Mouse (Mus musculus) layer of hippocampus, adult 11-12 months (tissue): Measurements from ENCODE around the gene Slc2a12.

Source experiments
- DNase-seq: peaks from one replicate; pipeline ENCODE4 v3.0.0; 2022; ENCODE audit warnings: low spot score

Gene Slc2a12

GRCm38 (mm10) chr10:22730266-22730991 lies 85.6 kb downstream of the Slc2a12 start:
- DNase-seq: peak; percentile 30

- DNase-seq: no peak
Measured at GRCm38 (mm10) chr10:22730992-22731271, 86.1 kb downstream of the Slc2a12 start.

- DNase-seq: peak; percentile 96
Measured at GRCm38 (mm10) chr10:22731272-22732093, 86.7 kb downstream of the Slc2a12 start, which contains the start of gene Tbpl1. Tbpl1 (minus strand) TSS chr10:22731938.

DNA sequence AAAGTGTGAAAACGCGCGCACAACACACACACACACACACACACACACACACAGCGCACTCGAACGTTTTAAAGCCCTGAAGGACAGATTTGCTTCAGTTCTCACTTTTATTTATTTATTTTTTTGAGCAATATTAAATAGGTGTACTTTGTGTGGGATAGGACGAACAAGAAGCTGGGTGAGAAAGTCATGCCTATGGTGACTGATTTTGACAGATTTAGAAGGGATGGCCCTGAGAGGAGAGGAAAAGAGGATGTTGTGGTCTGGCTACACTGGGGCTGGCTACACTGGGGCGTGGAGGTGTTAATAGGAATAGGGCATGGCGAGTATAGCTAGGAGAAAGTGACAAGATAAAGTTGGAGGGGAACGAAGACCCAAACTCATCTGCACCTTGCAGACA lies 87.4 kb downstream of the Slc2a12 start:
- DNase-seq: peak; percentile 27

DNA sequence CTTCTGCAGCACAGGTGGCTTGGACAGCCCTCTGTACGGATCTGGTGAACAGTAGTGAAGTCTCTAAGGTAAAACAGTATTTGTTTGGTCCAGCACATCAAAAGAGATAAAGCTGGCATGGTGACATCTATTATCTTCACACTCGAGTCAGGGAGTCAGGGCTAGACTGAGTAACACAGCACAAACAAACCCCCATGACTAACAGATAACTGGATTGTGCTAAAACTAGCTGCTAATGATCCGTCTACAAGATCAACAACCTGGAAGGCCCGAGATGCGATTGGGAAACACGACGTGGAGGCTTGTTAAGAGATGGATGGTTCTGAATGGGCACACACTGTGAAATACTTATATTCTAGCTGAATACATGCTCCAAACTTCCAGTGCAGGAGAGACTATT lies 101.1 kb downstream of the Slc2a12 start:
- DNase-seq: no peak

DNA sequence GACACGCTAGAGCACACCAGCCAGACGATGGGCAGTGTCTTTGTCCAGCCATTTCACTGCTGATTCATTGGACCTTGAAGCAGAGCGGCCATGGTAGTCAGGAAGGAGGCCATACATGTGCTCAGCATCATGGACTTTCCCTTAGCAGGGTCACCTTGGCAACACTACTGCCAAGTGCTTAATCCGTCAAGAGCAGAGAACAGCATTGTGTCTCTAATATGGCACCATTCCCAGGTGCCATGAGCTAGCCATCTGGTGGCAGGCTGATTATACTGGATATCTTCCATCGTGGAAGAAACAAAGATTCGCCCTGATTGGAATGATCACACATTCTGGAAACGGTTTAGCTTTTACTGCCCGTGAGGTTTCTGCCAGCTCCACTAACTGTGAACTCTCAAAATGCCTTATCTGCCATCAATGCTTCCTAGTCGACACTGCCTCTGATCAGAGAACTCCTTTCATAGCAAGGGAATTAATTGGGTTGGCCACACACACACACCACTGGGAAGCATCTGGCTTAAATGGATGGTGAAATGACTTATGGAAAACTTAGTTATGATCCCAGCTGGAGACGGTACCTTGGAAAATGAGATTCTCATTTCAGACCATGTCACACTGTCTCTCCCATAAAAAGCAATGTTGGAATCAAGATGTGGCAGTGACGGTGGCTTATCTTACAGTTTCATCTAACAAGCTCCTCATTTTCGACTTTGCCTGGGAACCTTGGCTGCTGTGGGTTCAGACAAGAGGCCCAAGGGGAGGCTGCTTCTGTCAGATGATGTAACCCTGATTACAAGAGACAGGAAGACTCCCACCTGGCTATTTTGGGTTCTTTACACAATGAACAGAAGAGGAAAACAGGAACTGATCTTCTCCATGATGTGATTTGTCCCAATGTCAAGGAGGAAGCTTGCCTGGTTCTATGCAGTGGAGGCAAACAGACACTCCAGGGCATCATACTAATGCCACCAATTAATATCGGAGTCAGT lies 101.8 kb downstream of the Slc2a12 start:
- peak; percentile 79 for DNase-seq

DNA sequence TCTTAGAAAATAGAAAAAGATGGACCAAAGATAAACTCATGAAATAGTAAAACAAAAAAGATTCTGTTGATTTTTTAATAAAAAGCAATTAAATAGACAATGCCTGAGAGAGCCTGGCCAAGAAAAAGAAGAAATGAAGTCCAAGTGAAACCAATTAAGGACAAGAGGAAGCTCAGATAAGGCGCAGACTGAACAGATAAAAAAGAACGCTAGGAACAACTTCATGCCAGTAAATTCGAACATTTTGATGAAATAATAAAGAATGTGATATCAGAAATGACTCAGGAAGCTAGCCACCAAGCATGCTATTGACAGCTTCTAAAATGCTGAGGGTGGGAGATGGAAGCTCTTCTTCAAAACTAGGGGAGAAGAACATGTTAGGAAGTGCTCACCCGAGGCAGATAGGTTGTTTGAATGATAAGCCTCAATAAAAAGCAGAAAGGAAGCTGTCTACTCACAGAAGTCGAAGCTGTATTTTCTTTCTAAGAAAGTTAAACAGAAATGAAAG lies 106.4 kb downstream of the Slc2a12 start:
- DNase-seq: no peak
